Mouse (Mus musculus): ENCODE data around the gene Itga6.

Itga6 gene

GRCm38 (mm10) chr2:71801691-71802090 is 56.3 kb downstream of the Itga6 start:
- DNase-seq (ENCODE audit: low spot score in 2 of 2) = no peak

- DNase-seq (ENCODE audit: low spot score in 2 of 2) = no peak
These were observed 56.7 kb downstream of the Itga6 start for GRCm38 (mm10) chr2:71802131-71802530.

- DNase-seq (ENCODE audit: low spot score in 2 of 2) = no peak
These were observed 59.7 kb downstream of the Itga6 start for GRCm38 (mm10) chr2:71805120-71805519.

GRCm38 (mm10) chr2:71805611-71806567 is 60.5 kb downstream of the Itga6 start:
- no peak for DNase-seq (ENCODE audit: low spot score in 2 of 2)

GRCm38 (mm10) chr2:71809289-71809860 is 64.0 kb downstream of the Itga6 start:
- no peak for DNase-seq (ENCODE audit: low spot score in 2 of 2)

GRCm38 (mm10) chr2:71810010-71810409 is 64.6 kb downstream of the Itga6 start:
- no peak for DNase-seq (ENCODE audit: low spot score in 2 of 2)

- no peak for DNase-seq (ENCODE audit: low spot score in 2 of 2)
These were observed 65.5 kb downstream of the Itga6 start for GRCm38 (mm10) chr2:71810906-71811305.

GRCm38 (mm10) chr2:71812221-71813021 is 67.0 kb downstream of the Itga6 start:
- peak; percentile 61 to 85 for DNase-seq (ENCODE audit: low spot score in 2 of 2)

GRCm38 (mm10) chr2:71813022-71813358 is 67.6 kb downstream of the Itga6 start:
- no peak for DNase-seq (ENCODE audit: low spot score in 2 of 2)

- DNase-seq (ENCODE audit: low spot score in 2 of 2) = no peak
These were observed 68.0 kb downstream of the Itga6 start for GRCm38 (mm10) chr2:71813371-71813770.

GRCm38 (mm10) chr2:71814016-71814415 is 68.6 kb downstream of the Itga6 start:
- peak in 1 of 2 experiments; percentile 23 for DNase-seq (ENCODE audit: low spot score in 2 of 2)

GRCm38 (mm10) chr2:71815279-71815678 is 69.9 kb downstream of the Itga6 start:
- no peak for DNase-seq (ENCODE audit: low spot score in 2 of 2)

- DNase-seq (ENCODE audit: low spot score in 2 of 2) = no peak
These were observed 71.1 kb downstream of the Itga6 start for GRCm38 (mm10) chr2:71816391-71817041.

GRCm38 (mm10) chr2:71824146-71824545 is 78.7 kb downstream of the Itga6 start:
- no peak for DNase-seq (ENCODE audit: low spot score in 2 of 2)

GRCm38 (mm10) chr2:71827711-71828110 is 82.3 kb downstream of the Itga6 start:
- no peak for DNase-seq (ENCODE audit: low spot score in 2 of 2)

GRCm38 (mm10) chr2:71828928-71829327 is 83.5 kb downstream of the Itga6 start:
- DNase-seq (ENCODE audit: low spot score in 2 of 2) = no peak

- no peak for DNase-seq (ENCODE audit: low spot score in 2 of 2)
These were observed 88.2 kb downstream of the Itga6 start for GRCm38 (mm10) chr2:71833626-71834025.

GRCm38 (mm10) chr2:71834371-71834770 is 89.0 kb downstream of the Itga6 start:
- DNase-seq (ENCODE audit: low spot score in 2 of 2) = no peak

GRCm38 (mm10) chr2:71835556-71835955 is 90.1 kb downstream of the Itga6 start:
- DNase-seq (ENCODE audit: low spot score in 2 of 2) = no peak

- no peak for DNase-seq (ENCODE audit: low spot score in 2 of 2)
These were observed 90.8 kb downstream of the Itga6 start for GRCm38 (mm10) chr2:71836232-71836631.

GRCm38 (mm10) chr2:71837261-71837660 is 91.8 kb downstream of the Itga6 start:
- DNase-seq (ENCODE audit: low spot score in 2 of 2) = no peak

GRCm38 (mm10) chr2:71837791-71838190 is 92.4 kb downstream of the Itga6 start:
- DNase-seq (ENCODE audit: low spot score in 2 of 2) = peak in 1 of 2 experiments; percentile 55

Data from frontal cortex, postnatal 10 days (tissue).